Mouse (Mus musculus) kidney, postnatal 10 days (tissue): ENCODE data around the gene Armc10.
"Not testable (repeated sequence)": the region's sequence is repeated elsewhere in the genome, so short reads cannot be mapped to it uniquely, and the experiment has no call there.

Experiments
- DNase-seq: peaks from one replicate; pipeline ENCODE4 v3.0.0; 2021; ENCODE audit warnings: mixed read lengths

Armc10 gene

GRCm38 (mm10) chr5:21645439-21646132 is at the start of gene Armc10, which contains the start of gene Fbxl13:
TSS of gene Armc10 (plus strand) at chr5:21645813.
TSS of gene Fbxl13 (minus strand) at chr5:21645634.
- DNase-seq, result peak; percentile 94

- DNase-seq, result not testable (repeated sequence)
Observed at GRCm38 (mm10) chr5:21599536-21599935, 46.1 kb upstream of the Armc10 start.

- DNase-seq, result no peak
Observed at GRCm38 (mm10) chr5:21599961-21600360, 45.7 kb upstream of the Armc10 start.

GRCm38 (mm10) chr5:21605936-21606335 is 39.7 kb upstream of the Armc10 start:
- DNase-seq, result no peak

DNA sequence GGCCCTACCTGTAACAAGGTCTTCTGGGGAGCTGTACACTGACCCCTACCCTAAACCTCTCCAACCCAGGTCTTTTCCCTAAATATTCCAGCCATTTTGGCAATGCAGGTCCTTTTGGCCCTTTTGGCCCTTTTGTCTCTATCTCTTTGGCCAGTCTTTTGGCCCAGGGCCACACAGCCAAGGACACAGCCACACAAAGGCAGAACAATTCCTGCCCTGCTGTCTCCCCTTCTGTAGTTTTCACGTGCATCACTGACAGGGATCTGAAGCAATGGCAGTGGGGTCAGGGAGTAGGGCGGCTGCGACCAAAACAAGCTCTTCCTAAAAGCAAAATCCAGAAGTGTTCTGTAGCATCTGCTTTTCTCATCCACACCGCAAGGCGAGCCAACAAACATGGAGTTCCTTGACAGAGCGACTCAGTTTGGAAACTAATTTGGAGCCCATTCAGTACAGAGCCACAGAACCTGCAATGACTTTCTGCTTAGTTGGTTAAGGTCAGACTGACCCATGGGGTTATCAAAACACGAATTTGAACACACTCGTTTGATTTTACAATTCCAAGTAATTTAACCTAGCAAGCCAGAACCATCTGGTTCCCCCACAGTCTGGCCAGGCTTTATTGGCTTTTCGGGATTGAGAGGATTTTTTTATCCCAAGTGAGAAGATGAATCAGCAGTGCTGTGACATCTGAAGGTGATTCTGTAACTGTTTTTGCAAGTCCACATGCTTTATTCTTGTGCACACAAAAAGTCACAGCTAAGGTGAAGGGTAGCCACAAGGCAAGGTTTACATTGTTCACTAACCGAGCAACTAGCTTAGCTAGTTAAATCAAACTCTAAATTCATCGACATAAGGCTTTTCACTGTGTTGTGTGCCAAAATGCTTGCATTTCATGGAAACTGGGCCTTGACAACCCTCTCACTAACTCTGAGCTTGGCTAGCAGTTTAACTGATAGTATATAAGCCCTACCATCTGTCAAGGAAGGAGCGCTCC is 37.0 kb upstream of the Armc10 start:
- DNase-seq, result no peak

- no peak for DNase-seq
Observed at GRCm38 (mm10) chr5:21610996-21611395, 34.6 kb upstream of the Armc10 start.

- not testable (repeated sequence) for DNase-seq
Observed at GRCm38 (mm10) chr5:21614299-21614698, 31.3 kb upstream of the Armc10 start.

DNA sequence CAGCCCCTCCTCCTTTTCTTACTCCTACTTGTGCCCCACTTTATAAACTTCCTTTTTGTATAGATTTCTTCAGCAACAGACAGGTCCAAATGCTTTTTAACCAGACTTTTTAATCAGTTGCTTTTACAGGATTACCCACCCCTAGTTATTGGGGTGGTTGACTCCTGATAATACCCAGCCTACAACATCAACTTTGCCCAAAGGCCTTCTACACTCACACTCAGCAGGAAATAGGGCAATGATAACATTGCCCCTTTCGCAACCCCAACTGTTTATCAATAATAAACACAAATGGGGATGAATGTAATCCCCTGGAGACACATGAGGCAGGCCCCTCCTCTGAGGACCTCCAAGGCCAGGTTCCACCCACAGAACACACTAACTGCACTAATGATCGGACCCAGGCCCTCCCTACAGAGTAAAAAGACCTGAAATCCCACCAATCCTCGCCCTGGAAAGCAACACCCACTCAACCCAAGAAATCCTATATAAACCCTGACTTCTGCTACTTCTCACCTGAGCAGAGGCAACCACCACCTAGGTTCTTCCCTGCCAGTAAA is 29.1 kb upstream of the Armc10 start:
- no peak for DNase-seq

DNA sequence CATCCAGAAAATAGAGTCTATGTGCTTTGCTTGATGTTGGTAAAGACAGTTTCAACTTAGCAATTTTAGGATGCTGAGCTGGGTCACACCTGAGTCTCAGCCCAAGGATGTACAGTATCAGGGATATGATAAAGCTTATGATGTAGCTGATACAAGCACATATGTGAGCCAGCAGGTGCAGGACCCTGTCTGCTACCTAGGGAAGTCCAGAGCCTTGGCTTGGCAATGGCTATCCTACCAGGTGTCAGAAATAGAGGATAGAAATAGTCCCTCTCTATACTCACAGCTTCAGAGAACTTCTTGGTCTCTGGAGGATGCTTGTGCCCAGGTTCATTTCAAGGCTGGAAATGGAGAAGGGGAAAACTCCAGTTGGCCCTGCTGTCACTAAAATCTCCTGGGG is 19.7 kb upstream of the Armc10 start:
- no peak for DNase-seq

DNA sequence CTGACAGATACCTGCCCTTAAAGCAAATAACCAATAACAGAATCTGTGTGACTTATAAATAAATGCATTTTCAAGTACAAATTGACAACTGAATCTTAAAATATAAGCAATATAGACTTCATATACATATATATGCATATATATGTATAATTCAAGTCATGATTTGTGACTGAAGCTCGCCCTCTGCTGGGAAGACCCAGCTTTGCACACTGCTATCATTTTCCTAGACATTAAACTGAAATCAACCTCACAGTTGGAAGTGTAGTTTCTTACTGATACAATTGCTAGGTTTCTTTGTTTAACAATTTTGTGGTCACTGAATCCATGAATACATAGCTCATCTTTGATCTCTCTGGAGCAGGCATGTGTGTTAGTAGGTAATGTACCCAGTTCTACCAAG is 4.7 kb upstream of the Armc10 start:
- DNase-seq, result peak; percentile 66

DNA sequence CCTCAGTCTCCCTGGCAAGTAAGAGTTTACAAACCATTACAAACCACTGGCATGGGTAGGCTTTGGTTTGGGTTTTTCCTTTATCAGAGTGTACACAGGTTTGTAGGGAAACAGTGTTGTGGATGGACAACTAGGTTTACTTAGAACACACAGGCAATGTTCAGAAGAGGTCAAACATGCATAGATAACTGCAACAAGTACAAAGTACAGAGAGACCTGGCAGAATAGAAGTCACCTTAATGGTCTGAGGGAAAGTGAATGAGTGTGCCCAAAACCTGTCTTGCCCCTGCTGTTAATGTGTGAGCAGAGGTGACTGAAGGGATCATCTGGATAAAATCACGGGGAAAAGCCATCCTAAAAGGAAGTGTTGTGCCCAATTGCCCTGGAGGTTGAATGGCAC is 2.0 kb upstream of the Armc10 start:
- no peak for DNase-seq

DNA sequence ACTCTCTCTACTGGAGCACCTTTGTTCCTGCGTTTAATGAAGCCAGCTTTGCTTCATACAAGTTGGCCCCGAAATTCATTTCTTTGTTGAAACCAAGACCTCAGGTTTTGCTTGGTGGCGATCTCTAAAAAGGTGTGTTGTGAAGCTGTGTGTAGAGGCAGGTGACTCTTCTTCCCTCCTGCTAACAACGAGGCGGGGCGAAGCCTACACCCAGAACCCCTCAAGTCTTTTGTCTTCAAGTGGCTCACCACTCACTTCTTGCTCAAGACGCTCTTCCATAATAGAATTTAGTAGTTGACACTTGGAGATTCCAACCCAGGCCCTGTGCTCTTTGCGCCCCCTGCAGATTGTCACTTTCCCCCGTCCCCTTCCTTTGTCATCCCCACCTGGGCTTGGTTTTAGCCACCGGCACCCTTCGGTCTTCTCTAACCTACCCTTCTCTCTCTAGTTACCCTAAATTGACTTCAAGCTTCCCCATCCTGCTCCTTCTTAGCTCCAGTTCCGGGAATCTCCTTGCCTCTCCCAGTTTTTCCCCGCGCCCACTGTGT is 648 bp upstream of the Armc10 start:
- no peak for DNase-seq

DNA sequence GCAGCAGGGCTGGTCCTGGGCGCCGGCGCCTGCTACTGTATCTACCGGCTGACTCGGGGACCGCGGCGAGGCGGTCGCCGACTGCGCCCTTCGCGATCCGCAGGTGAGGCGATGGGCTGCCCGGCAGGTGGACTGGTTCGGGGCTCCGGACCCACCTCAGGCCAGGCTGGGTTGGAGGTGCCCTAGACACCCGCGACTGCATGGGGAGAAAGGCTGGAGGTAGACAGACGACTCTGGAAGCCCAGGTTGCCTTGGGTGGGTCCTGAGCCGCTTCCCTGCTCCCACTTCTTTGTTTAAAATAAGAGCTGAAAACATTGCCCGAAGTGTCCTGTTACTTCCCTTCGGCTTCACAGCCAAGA is 499 bp downstream of the Armc10 start:
- DNase-seq, result no peak

- no peak for DNase-seq
Observed at GRCm38 (mm10) chr5:21650736-21651135, 5.1 kb downstream of the Armc10 start.

- no peak for DNase-seq
Observed at GRCm38 (mm10) chr5:21651885-21652612, 6.4 kb downstream of the Armc10 start.

- DNase-seq, result no peak
Observed at GRCm38 (mm10) chr5:21656912-21657311, 11.3 kb downstream of the Armc10 start.

DNA sequence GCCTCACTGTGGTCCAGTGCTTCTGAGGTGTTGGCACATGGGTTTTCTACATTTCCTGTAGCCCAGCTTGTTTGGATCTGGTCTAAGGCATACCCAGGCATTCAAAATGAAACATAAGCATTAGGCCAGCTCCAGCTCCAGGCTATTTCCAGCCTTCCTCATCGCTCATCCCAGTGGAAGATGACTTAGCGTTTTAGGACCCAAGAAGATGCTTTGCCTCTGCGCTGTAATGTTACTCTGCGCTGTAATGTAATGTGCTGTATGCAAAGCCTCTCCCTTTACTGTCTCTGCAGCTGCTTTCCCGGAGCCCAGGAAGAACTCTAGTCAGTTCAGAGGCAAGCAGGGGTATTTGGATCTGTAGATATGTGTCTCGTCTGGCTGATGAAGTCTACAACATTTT is 12.4 kb downstream of the Armc10 start:
- no peak for DNase-seq

- DNase-seq, result peak; percentile 93
Observed at GRCm38 (mm10) chr5:21658623-21659395, 13.2 kb downstream of the Armc10 start.

GRCm38 (mm10) chr5:21660850-21661249 is 15.2 kb downstream of the Armc10 start:
- no peak for DNase-seq

DNA sequence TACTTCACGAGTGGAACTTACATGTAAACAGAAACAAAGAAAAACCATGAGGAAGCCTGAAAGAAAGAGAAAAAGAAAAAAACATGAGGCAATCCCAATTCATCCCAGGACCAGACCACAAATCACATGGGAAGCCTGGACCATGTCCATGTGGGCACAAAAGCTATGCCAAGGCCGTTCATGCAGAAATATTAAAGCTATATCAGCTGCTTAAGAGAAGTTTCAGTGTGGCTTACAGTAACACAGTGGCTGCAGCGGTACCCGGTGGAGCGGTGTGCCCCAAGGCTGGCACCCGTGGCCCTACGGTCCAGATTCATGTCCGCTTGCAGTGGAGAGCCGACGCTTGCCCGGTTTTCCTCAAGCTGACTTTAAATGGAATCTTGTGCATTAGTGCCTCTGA is 17.5 kb downstream of the Armc10 start:
- no peak for DNase-seq
